Mouse (Mus musculus) heart, postnatal 0 days (tissue): ENCODE results near the gene Dynlrb1. TPM values are rescaled to one million over a fixed set of nuclear protein-coding genes. Genes with fewer than 3 reads are reported as not detected.

Source experiments
- ATAC-seq: fragments of 200-750 bp; cut with Nextera tagmentation; 2 replicates; pipeline ENCODE4 v1.8.0; 2017; ENCODE audit warnings: low read depth, moderate number of reproducible peaks, moderate library complexity; ENCODE audit not compliant: insufficient read depth
- DNase-seq: peaks from one replicate; pipeline ENCODE4 v3.0.0-alpha.2; 2016; ENCODE audit warnings: low spot score
- H3K27ac ChIP-seq: fragments of 300-500 bp; sonication (generic); 2 replicates; pipeline ENCODE4 v1.5.1; 2014; ENCODE audit warnings: low read depth, mild to moderate bottlenecking
- H3K27me3 ChIP-seq: fragments of 300-500 bp; sonication (generic); 2 replicates; pipeline ENCODE4 v1.6.1; 2014; ENCODE audit warnings: low read length, mixed read lengths; ENCODE audit not compliant: control insufficient read depth, insufficient read depth
- H3K36me3 ChIP-seq: fragments of 300-500 bp; sonication (generic); replicated peaks from 2 replicates; pipeline ENCODE4 v1.6.1; 2014; ENCODE audit warnings: low read length, mixed read lengths; ENCODE audit not compliant: control insufficient read depth, insufficient read depth
- H3K4me1 ChIP-seq: fragments of 300-500 bp; sonication (generic); 2 replicates; pipeline ENCODE4 v1.6.1; 2014; ENCODE audit warnings: antibody characterized with exemption; ENCODE audit not compliant: control insufficient read depth, insufficient read depth
- H3K4me2 ChIP-seq: fragments of 300-500 bp; sonication (generic); 2 replicates; pipeline ENCODE4 v1.6.1; 2014; ENCODE audit warnings: low read depth, mild to moderate bottlenecking, low read length, moderate library complexity
- H3K4me3 ChIP-seq: fragments of 300-500 bp; sonication (generic); 2 replicates; pipeline ENCODE4 v1.5.1; 2014; ENCODE audit warnings: low read depth, low read length
- H3K9ac ChIP-seq: fragments of 300-500 bp; sonication (generic); replicated peaks from 2 replicates; pipeline ENCODE4 v1.6.1; 2014; ENCODE audit warnings: low read depth, low read length, mixed read lengths
- H3K9me3 ChIP-seq: fragments of 300-500 bp; sonication (generic); replicated peaks from 2 replicates; pipeline ENCODE4 v1.6.1; 2016; ENCODE audit warnings: low read length; ENCODE audit not compliant: control insufficient read depth
- CTCF ChIP-seq: IDR thresholded peaks from 2 replicates; pipeline ENCODE4 v1.5.1; 2016; ENCODE audit warnings: antibody characterized with exemption, control low read depth, low read depth
- EP300 ChIP-seq: IDR thresholded peaks from 2 replicates; pipeline ENCODE4 v1.6.1; 2016; ENCODE audit warnings: antibody characterized with exemption, low read depth
- WGBS: fragments of 180-500 bp; shearing (Covaris S2); extraction: QIAGEN DNeasy Blood & Tissue Kit; methylation state at CpG from one replicate; pipeline ENCODE4 v1.1.7; 2014; 5-methylcytosine and 5-hydroxymethylcytosine counted together
- polyA plus RNA-seq: library from polyadenylated mRNA; unstranded; fragments of >200 nt; fragmentation: Nextera tagmentation; extraction: Ambion mirVana; gene quantifications from 2 replicates; pipeline ENCODE4 v1.2.1, GENCODE M21; 2015
- total RNA-seq: library from RNA; depleted of rRNA; stranded (reverse); fragments of >200 nt; gene quantifications from 2 replicates; pipeline ENCODE4 v1.2.3, GENCODE M21; 2014; ENCODE audit warnings: low replicate concordance

Gene Dynlrb1
- total and polyA plus RNA-seq, 2 experiments from 2014 or later, result 215 to 423 TPM

DNA sequence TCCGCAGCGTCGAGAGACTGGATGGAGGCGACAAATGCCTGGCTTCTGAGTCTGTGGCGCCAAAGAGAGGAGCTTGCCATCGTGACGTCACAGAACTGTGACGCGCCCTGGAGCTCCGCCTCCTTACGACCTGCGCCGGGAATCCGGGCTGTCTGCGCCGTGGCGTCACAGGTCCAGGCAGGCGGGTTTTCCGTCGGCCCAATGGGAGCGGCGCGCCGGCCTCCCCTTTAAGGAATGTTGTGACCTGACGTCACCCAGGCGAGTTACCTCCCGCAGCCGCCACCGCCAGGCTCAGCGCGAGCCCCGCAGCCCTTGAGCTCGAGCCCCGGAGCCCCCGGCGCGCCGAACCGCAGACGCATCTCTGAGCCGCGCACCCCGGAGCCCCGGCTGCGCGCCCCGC, 39.9 kb downstream of the Dynlrb1 start, which contains the start of gene Map1lc3a:
Map1lc3a (plus strand) TSS at position 103 of the 400 bp plus-strand sequence.
- H3K9me3 ChIP-seq, result no peaks in the 10 kb centered on the region
- H3K4me3 ChIP-seq, result peak within 1 kb of the TSS; percentile 89
- ATAC-seq, result peak; percentile 90
- DNase-seq, result peak; percentile 94
- H3K36me3 ChIP-seq, result peaks cover 9% of the 10 kb centered on the region; the same call in 1 of the 2 replicates
- H3K9ac ChIP-seq, result peak within 1 kb of the TSS; percentile 93
- no peaks in the 10 kb centered on the region for H3K27me3 ChIP-seq
- H3K27ac ChIP-seq, result peak within 1 kb of the TSS; percentile 95
- peaks cover 20% of the 10 kb centered on the region for H3K4me1 ChIP-seq
- peak within 1 kb of the TSS; percentile 83 for H3K4me2 ChIP-seq
- TF ChIP-seq EP300, result no peak
- no peak for TF ChIP-seq CTCF
- under 1% methylated on average over 43 of the region's 47 CpGs for WGBS

- Histone ChIP-seq H3K4me2 (peak overlapping the region; percentile 83), H3K9me3 (no peaks in the 10 kb centered on the region), H3K4me1 (peaks cover 20% of the 10 kb centered on the region), H3K9ac (peak overlapping the region; percentile 93), H3K27ac (peak overlapping the region; percentile 95), H3K27me3 (no peaks in the 10 kb centered on the region), H3K36me3 (peaks cover 9% of the 10 kb centered on the region), H3K4me3 (peak overlapping the region; percentile 89)
- TF ChIP-seq EP300 (no peak; the same call in 1 of the 2 replicates), CTCF (no peak)
- 2% methylated on average over 32 of the region's 49 CpGs for WGBS
- ATAC-seq, result peak; percentile 88
- DNase-seq, result peak; percentile 61
Measured at GRCm38 (mm10) chr2:155276621-155277175, 40.4 kb downstream of the Dynlrb1 start.

GRCm38 (mm10) chr2:155277721-155278120, 41.4 kb downstream of the Dynlrb1 start:
- DNase-seq, result no peak
- Histone ChIP-seq H3K4me2 (peak overlapping the region; percentile 83), H3K27ac (peak overlapping the region; percentile 95), H3K9ac (peak overlapping the region; percentile 93), H3K36me3 (peaks cover 9% of the 10 kb centered on the region), H3K4me3 (peak overlapping the region; percentile 89), H3K4me1 (peaks cover 18% of the 10 kb centered on the region), H3K27me3 (no peaks in the 10 kb centered on the region), H3K9me3 (no peaks in the 10 kb centered on the region)
- no peak for ATAC-seq
- 86% methylated on average over 2 of the region's 2 CpGs for WGBS
- TF ChIP-seq EP300 (no peak), CTCF (no peak)

- Histone ChIP-seq H3K4me1 (peaks cover 21% of the 10 kb centered on the region), H3K4me3 (no peak overlapping the region), H3K9me3 (no peaks in the 10 kb centered on the region), H3K27ac (peak overlapping the region; percentile 95), H3K4me2 (no peak overlapping the region), H3K27me3 (no peaks in the 10 kb centered on the region), H3K36me3 (peaks cover 9% of the 10 kb centered on the region), H3K9ac (no peak overlapping the region)
- peak; percentile 47 for DNase-seq
- 52% methylated on average over 7 of the region's 7 CpGs for WGBS
- ATAC-seq, result no peak
- TF ChIP-seq CTCF (no peak), EP300 (no peak)
Measured at GRCm38 (mm10) chr2:155278361-155278760, 42.0 kb downstream of the Dynlrb1 start.

DNA sequence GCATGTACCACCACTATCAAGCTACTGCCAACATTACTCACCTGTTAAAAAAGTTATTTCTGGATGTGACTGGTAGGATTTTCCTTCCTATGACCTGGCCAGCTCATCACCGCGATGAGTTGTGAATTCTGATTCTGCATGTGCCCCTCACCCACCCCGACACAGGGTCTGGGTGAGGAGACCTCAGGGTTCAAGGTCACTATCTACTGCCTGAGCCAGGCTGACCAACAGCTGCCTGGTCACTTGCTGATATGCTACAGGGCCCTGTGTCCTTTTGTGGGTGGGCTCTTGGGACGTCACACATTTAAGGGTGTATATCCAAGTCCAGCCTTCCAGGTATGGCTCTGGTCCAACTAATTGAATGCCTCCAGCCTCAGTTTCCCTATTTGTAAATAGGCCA, 42.8 kb downstream of the Dynlrb1 start:
- Histone ChIP-seq H3K4me2 (no peak overlapping the region), H3K4me3 (no peak overlapping the region), H3K36me3 (peaks cover 9% of the 10 kb centered on the region), H3K9me3 (no peaks in the 10 kb centered on the region), H3K27ac (peak overlapping the region; percentile 95; the same call in 1 of the 2 replicates), H3K4me1 (peaks cover 29% of the 10 kb centered on the region), H3K9ac (no peak overlapping the region), H3K27me3 (no peaks in the 10 kb centered on the region)
- 83% methylated on average over 4 of the region's 4 CpGs for WGBS
- ATAC-seq (no peak), DNase-seq (no peak)
- no peak for TF ChIP-seq CTCF
- no peak for TF ChIP-seq EP300

GRCm38 (mm10) chr2:155280116-155280515, 43.8 kb downstream of the Dynlrb1 start:
- Histone ChIP-seq H3K4me3 (no peak overlapping the region), H3K9me3 (no peaks in the 10 kb centered on the region), H3K27ac (no peak overlapping the region), H3K27me3 (no peaks in the 10 kb centered on the region), H3K9ac (no peak overlapping the region), H3K36me3 (peaks cover 9% of the 10 kb centered on the region), H3K4me2 (no peak overlapping the region), H3K4me1 (peaks cover 38% of the 10 kb centered on the region)
- no peak for ATAC-seq
- DNase-seq, result no peak
- WGBS, result 66% methylated on average over 2 of the region's 2 CpGs
- TF ChIP-seq CTCF (no peak), EP300 (no peak)
